Mouse (Mus musculus) bone marrow, adult 2 months (tissue): ENCODE data around the gene Wdr1.

Source experiments
- CTCF ChIP-seq: fragments of 200-500 bp; IDR thresholded peaks from 2 replicates; pipeline ENCODE4 v1.5.1; 2011; ENCODE audit warnings: low read length, control low read depth; ENCODE audit not compliant: control insufficient read depth, insufficient read depth
- POLR2A ChIP-seq: fragments of 200-500 bp; IDR thresholded peaks from 2 replicates; pipeline ENCODE4 v1.6.1; 2011; ENCODE audit warnings: low read depth, mild to moderate bottlenecking, control low read depth, low read length, borderline replicate concordance; ENCODE audit not compliant: control insufficient read depth

- peak; percentile 85 for TF ChIP-seq CTCF
- TF ChIP-seq POLR2A: no peak
Observed at GRCm38 (mm10) chr5:38580703-38581102, 17.7 kb upstream of the Wdr1 start.
